Mouse (Mus musculus): ENCODE results near the gene Srpk2. TPM values are rescaled to one million over a fixed set of nuclear protein-coding genes. Genes with fewer than 3 reads are reported as not detected.
A peak's percentile ranks its signal among the peaks of the same experiment; 100 is the strongest.

Srpk2 gene
- total and polyA plus RNA-seq, 3 experiments, result 20.6 to 31.1 (median 23.3) TPM

DNA sequence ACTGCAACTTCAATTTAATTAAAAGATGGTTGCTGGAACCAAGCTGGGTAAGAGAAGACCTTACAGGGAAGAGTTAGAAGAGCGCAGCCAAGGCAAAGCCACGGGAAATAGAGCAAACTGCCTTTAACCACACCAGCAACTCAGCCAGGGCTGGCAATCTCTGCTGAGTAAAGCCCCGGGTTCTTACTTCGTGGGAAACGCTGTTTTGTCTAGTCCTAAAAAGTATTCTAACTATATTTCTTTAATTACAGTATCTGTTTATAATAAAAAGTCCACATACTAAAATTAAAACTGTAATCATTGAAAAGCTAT is 67.4 kb downstream of the Srpk2 start:
- no peak for DNase-seq (ENCODE audit: extremely low read depth)
- dilution Hi-C loops (cut with MboI; ENCODE audit: extremely low pct_ligation_motif_present, extremely low pct_unique_long_range_greater_than_20kb, low sequenced_read_pairs) (no loop called here), in situ Hi-C loops (cut with MboI; ENCODE audit: low pct_ligation_motif_present, low pct_unique_long_range_greater_than_20kb, low sequenced_read_pairs) (no loop called here)
- H3K9ac ChIP-seq (ENCODE audit: insufficient read depth, low read depth), result peak overlapping the region; percentile 78
- H3K27ac ChIP-seq (ENCODE audit: insufficient read depth, low read depth), result peak overlapping the region; percentile 36; the same call in 1 of the 2 replicates
- peak overlapping the region; percentile 59 to 85 (median 60) for H3K4me3 ChIP-seq (replicated peaks in 1 of 3; ENCODE audit: low read depth in 2 of 3, low read length in 2 of 3, poor library complexity in 1 of 3)
- TF ChIP-seq TCF12 (IDR thresholded peaks at IDR 0.05; ENCODE audit: low read depth, low read length), result no peak
- TF ChIP-seq POLR2A (IDR thresholded peaks at IDR 0.05; ENCODE audit: low read depth, low read length), result no peak
- no peak for TF ChIP-seq ZKSCAN1 (IDR thresholded peaks at IDR 0.05; ENCODE audit: borderline replicate concordance, low read depth, low read length)
- TF ChIP-seq RAD21 (IDR thresholded peaks at IDR 0.05; ENCODE audit: low read depth, low read length), result no peak
- no peak for TF ChIP-seq MAX (IDR thresholded peaks at IDR 0.05; ENCODE audit: low read length)
- no peaks in the 10 kb centered on the region for H3K27me3 ChIP-seq (replicated peaks)
- H3K4me1 ChIP-seq (ENCODE audit: control insufficient read depth in 1 of 2, insufficient read depth in 2 of 2), result peaks cover 2 to 30% of the 10 kb centered on the region in 2 experiments; a peak in 3 of 4 replicates
- H3K4me2 ChIP-seq (ENCODE audit: insufficient read depth, low read depth, poor library complexity, severe bottlenecking), result peak overlapping the region; percentile 79
- H3K36me3 ChIP-seq (replicated peaks in 1 of 2; ENCODE audit: control insufficient read depth in 1 of 2, insufficient read depth in 1 of 2, low read length in 1 of 2), result peaks cover 0 to 8% of the 10 kb centered on the region in 2 experiments
- H3K79me2 ChIP-seq (replicated peaks; ENCODE audit: control insufficient read depth, extremely low read depth, insufficient read depth, poor library complexity, severe bottlenecking), result peaks cover 15% of the 10 kb centered on the region
- H3K9me3 ChIP-seq (replicated peaks; ENCODE audit: low read length), result peaks cover 2% of the 10 kb centered on the region

DNA sequence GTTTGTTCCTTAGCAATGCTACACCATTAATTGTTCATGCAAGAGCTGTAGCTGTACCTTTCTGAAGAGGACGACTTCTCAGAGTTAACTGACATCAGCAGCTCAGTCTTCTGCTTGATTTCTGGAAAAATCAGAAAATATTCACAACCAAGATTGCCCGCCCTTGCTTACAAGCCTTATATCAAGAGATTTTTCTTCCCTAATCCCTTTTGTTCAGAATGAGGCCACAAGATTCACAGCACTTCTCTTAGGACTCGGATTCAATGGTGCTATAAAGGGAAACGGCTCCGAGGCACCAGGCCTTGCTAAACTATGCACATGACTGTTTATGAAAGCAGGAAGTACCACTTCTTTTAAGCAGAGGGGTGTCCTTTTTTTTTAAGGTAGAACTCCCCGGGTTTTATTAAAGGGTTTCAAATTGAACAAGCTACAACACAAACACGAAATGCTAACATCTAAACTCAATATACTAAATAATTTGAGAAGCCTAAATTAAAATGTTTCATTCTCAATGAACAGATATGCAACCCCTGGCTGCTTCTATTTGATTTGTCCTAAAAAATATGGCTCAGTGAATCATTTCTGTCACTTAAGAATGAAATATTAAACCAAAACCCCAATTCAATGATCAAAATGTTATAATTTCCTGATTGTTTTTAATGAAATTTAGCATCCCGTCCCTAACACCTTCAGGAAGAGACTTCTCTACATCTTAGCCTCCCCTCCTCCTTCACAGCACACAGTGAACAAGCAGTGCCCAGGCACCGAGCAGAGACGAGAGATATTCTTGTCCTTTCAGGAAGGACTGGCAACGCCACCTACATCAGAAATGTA is 67.9 kb downstream of the Srpk2 start:
- in situ Hi-C loops (cut with MboI; ENCODE audit: low pct_ligation_motif_present, low pct_unique_long_range_greater_than_20kb, low sequenced_read_pairs) (no loop called here), dilution Hi-C loops (cut with MboI; ENCODE audit: extremely low pct_ligation_motif_present, extremely low pct_unique_long_range_greater_than_20kb, low sequenced_read_pairs) (no loop called here)
- Histone ChIP-seq H3K9ac (ENCODE audit: insufficient read depth, low read depth) (peak overlapping the region; percentile 93), H3K27me3 (replicated peaks) (no peaks in the 10 kb centered on the region), H3K27ac (ENCODE audit: insufficient read depth, low read depth) (peak overlapping the region; percentile 68), H3K4me2 (ENCODE audit: insufficient read depth, low read depth, poor library complexity, severe bottlenecking) (peak overlapping the region; percentile 99), H3K9me3 (replicated peaks; ENCODE audit: low read length) (peaks cover 2% of the 10 kb centered on the region), H3K79me2 (replicated peaks; ENCODE audit: control insufficient read depth, extremely low read depth, insufficient read depth, poor library complexity, severe bottlenecking) (peaks cover 18% of the 10 kb centered on the region), H3K36me3 (replicated peaks in 1 of 2; ENCODE audit: control insufficient read depth in 1 of 2, insufficient read depth in 1 of 2, low read length in 1 of 2) (peaks cover 0 to 14% of the 10 kb centered on the region in 2 experiments), H3K4me3 (replicated peaks in 1 of 3; ENCODE audit: low read depth in 2 of 3, low read length in 2 of 3, poor library complexity in 1 of 3) (peak overlapping the region; percentile 59 to 85 (median 69)), H3K4me1 (ENCODE audit: control insufficient read depth in 1 of 2, insufficient read depth in 2 of 2) (peaks cover 2 to 34% of the 10 kb centered on the region in 2 experiments)
- peak; percentile 72 for DNase-seq (ENCODE audit: extremely low read depth)
- TF ChIP-seq MEF2A (IDR thresholded peaks at IDR 0.05; ENCODE audit: borderline replicate concordance, low read depth, low read length), result peak; percentile 81
- peak; percentile 68 for TF ChIP-seq HCFC1 (IDR thresholded peaks at IDR 0.05; ENCODE audit: low read depth, low read length)
- no peak for TF ChIP-seq ZMIZ1 (IDR thresholded peaks at IDR 0.05; ENCODE audit: low read depth, low read length)
- TF ChIP-seq MAFK (IDR thresholded peaks at IDR 0.05; ENCODE audit: insufficient replicate concordance, low read length), result no peak
- TF ChIP-seq IRF4 (IDR thresholded peaks at IDR 0.05; ENCODE audit: low read depth, low read length), result peak; percentile 49
- peak; percentile 72; the same call in 1 of the 2 replicates for TF ChIP-seq MAX (IDR thresholded peaks at IDR 0.05; ENCODE audit: low read length)
- TF ChIP-seq TBP (conservative IDR thresholded peaks at IDR 0.05; ENCODE audit: low read depth, low read length), result peak; percentile 96
- TF ChIP-seq NELFE (IDR thresholded peaks at IDR 0.05; ENCODE audit: low read depth, low read length), result peak; percentile 86
- no peak for TF ChIP-seq RAD21 (IDR thresholded peaks at IDR 0.05; ENCODE audit: low read depth, low read length)
- no peak for TF ChIP-seq ZKSCAN1 (IDR thresholded peaks at IDR 0.05; ENCODE audit: borderline replicate concordance, low read depth, low read length)
- 0 out of 2 replicates have a peak, but pooled peaks have one; percentile 66 for TF ChIP-seq E2F4 (IDR thresholded peaks at IDR 0.05; ENCODE audit: insufficient replicate concordance, low read depth, low read length)
- peak; percentile 54; the same call in 1 of the 2 replicates for TF ChIP-seq POLR2AphosphoS2 (IDR thresholded peaks at IDR 0.05; ENCODE audit: low read depth, low read length)
- peak; percentile 61; the same call in 1 of the 2 replicates for TF ChIP-seq ELF1 (IDR thresholded peaks at IDR 0.05; ENCODE audit: low read depth, low read length)
- TF ChIP-seq JUN (IDR thresholded peaks at IDR 0.05; ENCODE audit: insufficient read depth, low read depth, low read length), result no peak
- TF ChIP-seq EP300 (IDR thresholded peaks at IDR 0.05; ENCODE audit: low read length), result peak; percentile 28; the same call in 1 of the 2 replicates
- peak; percentile 71 for TF ChIP-seq POLR2A (IDR thresholded peaks at IDR 0.05; ENCODE audit: low read depth, low read length)
- peak; percentile 98 for TF ChIP-seq SIN3A (IDR thresholded peaks at IDR 0.05; ENCODE audit: low read length)
- TF ChIP-seq ZNF384 (IDR thresholded peaks at IDR 0.05; ENCODE audit: low read depth, low read length), result peak; percentile 99
- TF ChIP-seq MXI1 (IDR thresholded peaks at IDR 0.05; ENCODE audit: low read depth, low read length), result peak; percentile 80; the same call in 1 of the 2 replicates
- TF ChIP-seq JUND (conservative IDR thresholded peaks at IDR 0.05; ENCODE audit: low read depth, low read length), result peak; percentile 75
- TF ChIP-seq CTCF (conservative IDR thresholded peaks at IDR 0.05 in 1 of 2, IDR thresholded peaks at IDR 0.05 in 1 of 2; ENCODE audit: low read depth in 2 of 2, low read length in 2 of 2), result no peak
- TF ChIP-seq CHD1 (IDR thresholded peaks at IDR 0.05; ENCODE audit: low read depth, low read length), result peak; percentile 100
- no peak for TF ChIP-seq KAT2A (IDR thresholded peaks at IDR 0.05; ENCODE audit: insufficient replicate concordance, low read length)
- no peak for TF ChIP-seq ZC3H11A (IDR thresholded peaks at IDR 0.05; ENCODE audit: low read depth, low read length)
- no peak for TF ChIP-seq PAX5 (IDR thresholded peaks at IDR 0.05; ENCODE audit: low read length)
- TF ChIP-seq BHLHE40 (IDR thresholded peaks at IDR 0.05; ENCODE audit: low read depth, low read length), result peak; percentile 90
- TF ChIP-seq CHD2 (IDR thresholded peaks at IDR 0.05; ENCODE audit: low read length), result no peak
- peak; percentile 85 for TF ChIP-seq MYC (IDR thresholded peaks at IDR 0.05; ENCODE audit: low read depth, low read length)
- no peak for TF ChIP-seq ETS1 (conservative IDR thresholded peaks at IDR 0.05; ENCODE audit: low read depth, low read length)
- TF ChIP-seq UBTF (IDR thresholded peaks at IDR 0.05; ENCODE audit: low read depth, low read length), result no peak
